Mouse (Mus musculus) stomach, embryonic 15.5 days (tissue): ENCODE measurements at regions not wholly inside any gene's neighbourhood (a gene's known extent, or its start where the extent isn't known, plus 50 kb on each side); places are given as distances from the start of the nearest gene placed in this dataset.

Source experiments
- ATAC-seq: fragments of 200-750 bp; cut with Nextera tagmentation; 2 replicates; pipeline ENCODE4 v1.8.0; 2017; ENCODE audit warnings: low read depth, moderate number of reproducible peaks, moderate TSS enrichment; ENCODE audit not compliant: insufficient read depth, low FRiP score
- H3K27ac ChIP-seq: fragments of 300-500 bp; sonication (generic); 2 replicates; pipeline ENCODE4 v1.5.1; 2015; ENCODE audit warnings: mild to moderate bottlenecking, inconsistent platforms
- H3K27me3 ChIP-seq: fragments of 300-500 bp; sonication (generic); replicated peaks from 2 replicates; pipeline ENCODE4 v1.6.1; 2015; ENCODE audit warnings: inconsistent platforms
- H3K36me3 ChIP-seq: fragments of 300-500 bp; sonication (generic); 2 replicates; pipeline ENCODE4 v1.6.1; 2015; ENCODE audit warnings: inconsistent platforms
- H3K4me1 ChIP-seq: fragments of 300-500 bp; sonication (generic); 2 replicates; pipeline ENCODE4 v1.6.1; 2015; ENCODE audit warnings: inconsistent platforms
- H3K4me2 ChIP-seq: fragments of 300-500 bp; sonication (generic); 2 replicates; pipeline ENCODE4 v1.6.1; 2015; ENCODE audit warnings: mild to moderate bottlenecking, inconsistent platforms
- H3K4me3 ChIP-seq: fragments of 300-500 bp; sonication (generic); replicated peaks from 2 replicates; pipeline ENCODE4 v1.5.1; 2015; ENCODE audit warnings: inconsistent platforms
- H3K9ac ChIP-seq: fragments of 300-500 bp; sonication (generic); 2 replicates; pipeline ENCODE4 v1.6.1; 2015; ENCODE audit warnings: inconsistent platforms
- H3K9me3 ChIP-seq: fragments of 300-500 bp; sonication (generic); 2 replicates; pipeline ENCODE4 v1.6.1; 2016; ENCODE audit warnings: inconsistent platforms
- WGBS: fragments of 180-500 bp; shearing (Covaris S2); methylation state at CpG from one replicate; pipeline ENCODE4 v1.1.7; 2015; 5-methylcytosine and 5-hydroxymethylcytosine counted together

DNA sequence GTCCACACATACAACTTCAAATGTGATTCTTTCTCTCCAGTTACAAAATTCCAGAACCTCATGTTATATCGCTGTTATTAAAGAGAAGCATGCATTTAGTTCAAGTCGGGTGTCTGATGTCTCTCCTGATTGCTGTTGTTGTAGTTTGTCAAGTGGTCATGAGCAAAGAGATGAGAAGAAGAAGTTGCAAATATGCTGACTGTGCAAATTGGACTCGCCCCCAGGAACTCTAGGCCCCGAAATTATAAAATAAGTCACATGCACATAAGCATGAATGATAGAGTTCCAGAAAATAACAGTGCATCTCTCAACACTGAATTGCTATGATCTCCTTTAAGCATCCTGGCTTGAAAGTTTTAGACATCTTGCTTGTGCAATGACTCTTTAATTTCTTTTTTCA, 53.3 kb downstream of the Kif2b start:
- 86% methylated on average over 4 of the region's 4 CpGs for WGBS
- no peaks in the 10 kb centered on the region for H3K36me3 ChIP-seq
- no peak overlapping the region for H3K4me3 ChIP-seq
- no peak for ATAC-seq
- no peaks in the 10 kb centered on the region for H3K4me1 ChIP-seq
- H3K27me3 ChIP-seq: no peaks in the 10 kb centered on the region
- H3K27ac ChIP-seq: no peak overlapping the region
- H3K9me3 ChIP-seq: no peaks in the 10 kb centered on the region
- H3K4me2 ChIP-seq: no peak overlapping the region
- no peak overlapping the region for H3K9ac ChIP-seq

DNA sequence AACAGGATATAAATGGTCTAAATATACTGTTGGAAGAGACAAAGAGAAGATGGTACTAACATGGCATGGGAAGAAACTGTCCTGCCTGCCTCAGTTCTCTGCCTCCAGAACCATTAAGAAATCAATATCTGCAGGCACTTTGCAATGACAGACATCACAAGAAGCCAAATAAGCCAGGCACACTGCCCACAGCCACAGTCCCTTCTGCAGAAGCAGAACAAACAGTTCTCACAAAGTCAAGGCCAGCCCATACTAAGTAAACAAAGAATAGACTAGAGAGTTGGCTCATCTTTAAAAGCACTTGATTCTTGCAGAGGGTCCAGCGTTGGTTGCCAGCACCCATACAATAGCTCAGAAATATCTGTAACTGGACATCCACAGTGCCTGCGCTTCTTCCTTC, 98.1 kb downstream of the Kif2b start:
- H3K9me3 ChIP-seq: no peaks in the 10 kb centered on the region
- ATAC-seq: no peak
- WGBS: 82% methylated on average over 2 of the region's 2 CpGs
- H3K9ac ChIP-seq: no peak overlapping the region
- H3K27ac ChIP-seq: no peak overlapping the region
- H3K4me3 ChIP-seq: no peak overlapping the region
- H3K4me2 ChIP-seq: no peak overlapping the region
- no peaks in the 10 kb centered on the region for H3K36me3 ChIP-seq
- no peaks in the 10 kb centered on the region for H3K27me3 ChIP-seq
- H3K4me1 ChIP-seq: no peaks in the 10 kb centered on the region

DNA sequence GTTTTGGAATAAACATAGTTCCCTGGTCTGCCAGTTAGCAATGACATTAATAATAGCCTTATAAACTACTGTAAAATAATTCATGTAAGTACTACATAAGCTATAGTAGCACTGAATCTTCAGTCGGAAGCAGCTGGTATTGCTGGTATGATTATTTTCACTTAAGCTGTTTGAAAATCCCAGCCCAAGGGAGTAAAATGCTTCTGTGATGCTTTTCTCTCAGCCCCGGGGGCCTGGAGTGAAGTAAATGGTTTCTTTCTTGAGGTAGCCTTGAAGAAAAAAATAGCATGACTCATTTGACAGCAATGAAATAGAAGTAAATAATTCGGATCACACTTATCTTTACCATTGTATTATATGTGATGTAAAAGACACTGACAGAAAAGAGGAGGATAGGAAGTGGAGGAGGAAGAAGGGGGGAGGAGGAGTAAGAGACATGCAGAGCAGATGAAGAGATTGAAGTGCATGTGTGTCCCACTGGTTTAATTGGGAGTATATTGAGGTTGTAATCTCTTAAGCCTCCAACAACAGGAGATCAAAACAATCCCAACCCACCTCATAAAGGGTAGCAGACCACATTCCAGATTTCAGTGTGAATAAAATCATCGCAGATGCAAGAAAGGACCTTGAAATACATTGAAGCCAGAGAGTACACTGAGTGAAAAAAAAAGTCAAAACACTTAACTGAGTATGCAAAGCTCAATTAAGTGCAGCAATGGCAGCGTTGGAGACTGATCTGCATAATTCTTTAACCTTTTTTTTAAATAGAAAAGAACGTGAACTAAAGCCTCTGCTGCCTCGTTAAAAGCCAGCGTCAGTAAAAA, 113.6 kb downstream of the Kif2b start:
- Histone ChIP-seq H3K4me1 (no peaks in the 10 kb centered on the region), H3K4me2 (no peak overlapping the region), H3K4me3 (no peak overlapping the region), H3K9ac (no peak overlapping the region), H3K27ac (no peak overlapping the region), H3K27me3 (no peaks in the 10 kb centered on the region), H3K36me3 (no peaks in the 10 kb centered on the region), H3K9me3 (no peaks in the 10 kb centered on the region)
- WGBS: 60% methylated on average over 8 of the region's 8 CpGs
- no peak for ATAC-seq

DNA sequence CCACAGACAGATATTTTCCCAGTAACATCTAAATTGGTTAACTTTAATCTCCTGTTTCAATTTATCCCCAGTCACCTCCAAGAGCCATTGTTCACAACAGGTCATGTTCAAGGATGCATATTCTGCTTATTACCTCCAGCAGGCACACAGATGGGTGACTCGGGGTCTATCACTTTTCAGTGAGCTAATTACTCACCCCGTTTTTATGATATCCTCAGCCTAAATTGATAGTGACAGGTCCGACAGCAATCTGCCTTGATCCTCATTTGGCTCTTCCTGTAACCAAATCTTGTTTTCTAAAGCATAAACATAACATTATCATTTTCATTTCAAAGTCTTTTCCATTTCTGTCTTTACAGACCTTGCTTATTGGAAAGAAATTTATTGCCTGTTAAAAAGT, 115.4 kb downstream of the Kif2b start:
- H3K27me3 ChIP-seq: no peaks in the 10 kb centered on the region
- 68% methylated on average over 3 of the region's 3 CpGs for WGBS
- no peak overlapping the region for H3K4me2 ChIP-seq
- H3K36me3 ChIP-seq: no peaks in the 10 kb centered on the region
- no peak overlapping the region for H3K4me3 ChIP-seq
- no peak overlapping the region for H3K9ac ChIP-seq
- no peak overlapping the region for H3K27ac ChIP-seq
- no peaks in the 10 kb centered on the region for H3K4me1 ChIP-seq
- no peak for ATAC-seq
- no peaks in the 10 kb centered on the region for H3K9me3 ChIP-seq

DNA sequence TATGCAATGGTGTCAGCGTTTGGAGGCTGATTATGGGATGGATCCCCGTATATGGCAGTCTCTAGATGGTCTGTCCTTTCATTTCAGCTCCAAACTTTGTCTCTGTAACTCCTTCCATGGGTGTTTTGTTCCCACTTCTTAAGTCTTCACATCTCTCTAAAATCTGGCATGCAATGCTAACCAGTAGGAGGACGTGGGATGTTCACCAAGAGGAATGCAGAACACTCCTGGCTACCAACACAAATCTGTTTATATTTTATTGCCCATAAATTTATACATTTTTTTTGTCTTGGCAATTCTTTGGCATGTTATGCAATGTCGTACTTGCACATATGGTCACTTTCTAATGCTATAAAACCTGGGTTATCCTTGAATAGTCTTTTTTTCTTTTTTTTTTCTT, 135.0 kb downstream of the Kif2b start:
- no peak for ATAC-seq
- H3K9me3 ChIP-seq: no peaks in the 10 kb centered on the region
- H3K27ac ChIP-seq: no peak overlapping the region
- no peak overlapping the region for H3K9ac ChIP-seq
- H3K4me2 ChIP-seq: no peak overlapping the region
- H3K4me3 ChIP-seq: no peak overlapping the region
- no peaks in the 10 kb centered on the region for H3K36me3 ChIP-seq
- 79% methylated on average over 4 of the region's 4 CpGs for WGBS
- no peaks in the 10 kb centered on the region for H3K27me3 ChIP-seq
- H3K4me1 ChIP-seq: no peaks in the 10 kb centered on the region

DNA sequence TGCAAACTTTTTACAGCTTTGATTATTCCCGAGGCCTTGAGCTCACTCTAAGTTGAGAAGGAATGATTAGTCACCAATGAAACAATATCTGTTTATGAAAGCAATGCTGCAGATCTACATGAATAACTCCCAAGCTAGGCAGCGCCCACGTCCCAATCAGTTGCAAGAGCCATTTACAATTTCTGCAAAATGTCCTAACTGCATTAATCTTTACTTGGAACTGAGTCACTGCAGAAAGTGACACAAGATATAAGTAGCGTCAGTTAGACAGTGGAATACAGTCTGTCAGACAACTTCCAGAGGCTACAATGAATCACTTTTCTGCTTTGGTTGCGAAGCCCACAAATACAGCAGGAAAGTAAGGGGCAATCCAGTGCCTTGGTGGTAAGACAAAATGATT, 145.2 kb downstream of the Kif2b start:
- Histone ChIP-seq H3K9ac (no peak overlapping the region), H3K4me1 (no peaks in the 10 kb centered on the region), H3K9me3 (no peaks in the 10 kb centered on the region), H3K27ac (no peak overlapping the region), H3K27me3 (no peaks in the 10 kb centered on the region), H3K4me2 (no peak overlapping the region), H3K36me3 (no peaks in the 10 kb centered on the region), H3K4me3 (no peak overlapping the region)
- no peak for ATAC-seq
- WGBS: 73% methylated on average over 5 of the region's 5 CpGs

DNA sequence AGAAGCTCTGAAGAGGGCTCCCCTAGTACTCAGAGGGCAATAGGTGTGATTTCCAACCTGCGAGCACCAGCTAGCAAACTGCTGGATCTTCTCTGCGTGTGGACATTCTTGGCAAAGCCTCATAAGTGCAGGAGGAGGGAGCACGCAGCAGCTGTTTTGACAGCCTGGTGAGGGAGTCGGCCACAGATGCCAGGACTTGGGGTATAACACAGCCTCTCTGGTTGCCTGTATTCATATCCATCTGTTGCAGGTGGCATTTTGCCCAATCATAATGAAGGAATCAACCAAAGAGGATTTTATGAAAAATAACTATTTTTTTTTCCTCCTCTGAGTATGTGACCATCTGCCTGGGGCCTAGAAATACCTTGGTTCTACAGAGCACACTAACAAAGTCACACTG, 150.6 kb downstream of the Kif2b start:
- Histone ChIP-seq H3K27me3 (no peaks in the 10 kb centered on the region), H3K4me3 (no peak overlapping the region), H3K9ac (no peak overlapping the region), H3K4me2 (no peak overlapping the region), H3K4me1 (no peaks in the 10 kb centered on the region), H3K9me3 (no peaks in the 10 kb centered on the region), H3K36me3 (no peaks in the 10 kb centered on the region), H3K27ac (no peak overlapping the region)
- 69% methylated on average over 4 of the region's 4 CpGs for WGBS
- ATAC-seq: no peak

DNA sequence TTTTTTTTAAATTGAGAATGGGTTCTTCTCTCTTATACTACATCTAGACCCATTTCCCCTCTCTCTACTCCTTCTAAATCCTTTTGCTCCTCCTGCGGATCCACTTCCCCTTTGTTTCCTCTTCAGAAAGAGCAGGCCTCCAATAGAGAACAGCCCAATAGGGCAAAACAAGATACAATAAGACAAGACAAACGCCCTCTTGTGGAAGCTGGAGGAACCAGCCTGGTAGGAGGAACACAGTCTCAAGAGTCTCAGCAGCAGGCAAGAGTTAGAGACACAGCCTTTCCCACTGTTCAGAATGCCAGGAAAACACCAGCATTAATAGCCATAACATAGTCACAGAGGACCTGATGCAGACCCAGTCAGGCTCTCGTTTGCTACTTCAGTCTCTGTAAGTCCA, 190.2 kb downstream of the Kif2b start:
- no peaks in the 10 kb centered on the region for H3K27me3 ChIP-seq
- WGBS: 43% methylated on average over 3 of the region's 3 CpGs
- no peak overlapping the region for H3K4me3 ChIP-seq
- H3K4me1 ChIP-seq: no peaks in the 10 kb centered on the region
- H3K9ac ChIP-seq: no peak overlapping the region
- no peak for ATAC-seq
- no peaks in the 10 kb centered on the region for H3K9me3 ChIP-seq
- no peak overlapping the region for H3K4me2 ChIP-seq
- H3K27ac ChIP-seq: no peak overlapping the region
- H3K36me3 ChIP-seq: no peaks in the 10 kb centered on the region

DNA sequence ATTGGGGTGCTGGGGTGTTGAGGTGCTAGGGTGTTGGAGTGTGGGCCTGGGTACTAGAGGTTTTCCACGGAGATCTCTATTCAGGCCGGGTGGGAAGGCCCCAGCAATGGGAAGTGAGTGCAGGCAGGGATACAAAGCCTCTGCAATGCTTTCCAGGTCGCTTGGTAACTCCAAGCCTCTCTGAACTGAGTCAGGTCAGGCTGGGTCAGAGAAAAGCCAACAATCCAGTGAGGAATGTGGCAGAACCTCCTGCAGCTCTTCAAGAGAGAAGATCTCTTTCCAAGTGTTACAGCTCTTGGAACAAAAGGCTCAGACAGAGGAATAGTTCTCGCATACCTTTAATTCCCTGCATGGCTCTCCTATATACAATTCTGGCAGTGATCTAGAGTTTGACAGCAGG, 220.3 kb downstream of the Kif2b start:
- no peaks in the 10 kb centered on the region for H3K27me3 ChIP-seq
- ATAC-seq: no peak
- no peak overlapping the region for H3K9ac ChIP-seq
- H3K4me2 ChIP-seq: no peak overlapping the region
- H3K9me3 ChIP-seq: no peaks in the 10 kb centered on the region
- H3K4me1 ChIP-seq: no peaks in the 10 kb centered on the region; the same call in 1 of the 2 replicates
- no peaks in the 10 kb centered on the region for H3K36me3 ChIP-seq
- H3K27ac ChIP-seq: no peak overlapping the region
- H3K4me3 ChIP-seq: no peak overlapping the region
- 16% methylated on average over 4 of the region's 4 CpGs for WGBS

DNA sequence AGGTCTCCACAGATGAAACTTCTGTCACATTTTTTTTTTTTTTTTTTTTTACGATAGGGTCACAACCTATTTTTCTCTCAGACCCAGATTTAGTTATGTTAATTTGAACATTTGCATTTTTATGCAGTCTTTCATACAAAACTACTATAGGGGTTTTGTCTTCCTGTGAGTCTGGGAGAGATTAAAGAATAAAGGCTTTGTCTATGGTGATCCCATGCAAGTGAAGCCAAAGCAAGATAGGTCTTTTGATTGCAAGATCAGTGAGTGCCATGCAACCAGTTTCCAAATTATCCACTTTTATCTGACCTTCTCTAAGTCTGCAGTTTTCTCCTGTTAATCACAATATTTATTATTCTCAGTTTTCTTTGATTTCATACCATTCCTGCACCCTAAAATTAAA, 234.7 kb downstream of the Kif2b start:
- Histone ChIP-seq H3K9me3 (no peaks in the 10 kb centered on the region), H3K9ac (no peak overlapping the region), H3K27me3 (no peaks in the 10 kb centered on the region), H3K4me1 (no peaks in the 10 kb centered on the region), H3K36me3 (no peaks in the 10 kb centered on the region), H3K27ac (no peak overlapping the region), H3K4me2 (no peak overlapping the region), H3K4me3 (no peak overlapping the region)
- 67% methylated on average over 1 of the region's 1 CpGs for WGBS
- no peak for ATAC-seq

DNA sequence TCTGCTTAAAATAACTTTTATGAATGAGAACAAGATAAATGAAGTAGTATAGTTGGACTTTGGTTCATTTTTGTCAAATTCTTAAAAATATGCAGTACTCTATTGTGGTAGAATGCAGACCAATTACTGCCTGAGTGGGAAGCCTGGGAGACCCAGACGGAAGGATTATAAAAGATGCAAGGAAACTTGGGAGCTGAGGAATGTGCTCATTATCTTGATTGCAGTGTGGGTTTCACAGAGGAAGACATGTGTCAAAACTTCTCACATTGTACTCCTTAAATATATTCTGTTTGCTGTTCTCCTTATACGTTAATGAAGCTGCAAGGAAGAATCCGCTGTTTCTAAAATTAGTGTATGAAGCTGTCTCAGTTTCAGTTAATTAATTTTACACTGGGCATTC, 244.3 kb downstream of the Kif2b start:
- Histone ChIP-seq H3K4me2 (no peak overlapping the region), H3K9me3 (no peaks in the 10 kb centered on the region), H3K36me3 (no peaks in the 10 kb centered on the region), H3K4me1 (no peaks in the 10 kb centered on the region), H3K9ac (no peak overlapping the region), H3K4me3 (no peak overlapping the region), H3K27me3 (no peaks in the 10 kb centered on the region), H3K27ac (no peak overlapping the region)
- no peak for ATAC-seq
- 83% methylated on average over 3 of the region's 3 CpGs for WGBS

DNA sequence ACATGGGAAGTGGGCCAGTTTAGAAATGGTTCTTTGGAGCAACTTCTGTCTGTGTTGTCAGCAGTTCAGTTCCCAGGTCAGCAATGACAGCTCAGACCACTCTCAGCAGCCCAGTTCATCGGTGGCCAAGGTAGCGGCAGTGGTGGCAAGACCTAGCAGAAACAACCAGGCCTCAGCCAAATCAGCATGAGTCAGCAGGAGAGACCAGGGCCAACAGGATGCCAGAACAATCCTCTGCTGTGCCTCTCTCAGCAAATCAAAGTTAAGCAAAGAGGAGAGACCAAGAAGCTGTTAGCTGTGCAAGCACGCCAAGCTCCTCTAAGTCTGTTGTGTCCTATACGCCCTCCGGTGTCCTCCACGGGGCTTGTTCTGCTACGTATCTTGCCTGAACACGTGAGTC, 249.8 kb downstream of the Kif2b start:
- H3K9me3 ChIP-seq: no peaks in the 10 kb centered on the region
- no peak overlapping the region for H3K4me2 ChIP-seq
- H3K27me3 ChIP-seq: no peaks in the 10 kb centered on the region
- no peak overlapping the region for H3K4me3 ChIP-seq
- WGBS: 83% methylated on average over 8 of the region's 8 CpGs
- H3K9ac ChIP-seq: no peak overlapping the region
- H3K36me3 ChIP-seq: no peaks in the 10 kb centered on the region
- ATAC-seq: no peak
- H3K27ac ChIP-seq: no peak overlapping the region
- H3K4me1 ChIP-seq: no peaks in the 10 kb centered on the region

DNA sequence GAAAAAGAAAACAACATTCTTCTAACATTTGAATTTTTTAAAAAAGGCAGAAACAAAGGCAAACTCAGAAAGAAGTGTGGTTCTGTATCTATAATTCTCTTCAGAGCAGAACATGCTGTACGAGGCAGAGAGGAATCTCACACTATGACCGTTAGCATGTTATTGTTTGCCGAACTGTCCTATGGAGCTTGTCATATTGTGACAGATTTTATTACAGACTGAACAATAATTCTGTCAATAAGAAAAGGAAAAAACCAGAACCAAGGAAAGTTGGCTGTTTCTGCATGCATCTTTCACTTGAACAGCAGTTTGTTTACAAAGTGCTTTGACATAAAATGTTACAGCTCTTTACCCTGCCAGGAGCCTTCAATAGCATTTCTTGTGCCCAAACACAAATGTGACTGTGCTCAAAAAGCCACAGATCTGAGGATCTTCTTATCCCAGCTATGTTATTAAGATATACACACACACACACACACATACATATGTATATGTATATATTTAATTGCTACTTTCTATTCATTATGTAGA, 267.1 kb downstream of the Kif2b start:
- Histone ChIP-seq H3K9ac (no peak overlapping the region), H3K9me3 (no peaks in the 10 kb centered on the region), H3K27ac (no peak overlapping the region), H3K4me1 (no peaks in the 10 kb centered on the region), H3K36me3 (no peaks in the 10 kb centered on the region), H3K27me3 (no peaks in the 10 kb centered on the region), H3K4me3 (no peak overlapping the region), H3K4me2 (no peak overlapping the region)
- WGBS: 53% methylated on average over 3 of the region's 3 CpGs
- ATAC-seq: no peak
